ENCODE assay signal across 19 mouse cellular contexts in the genomic region with DNA sequence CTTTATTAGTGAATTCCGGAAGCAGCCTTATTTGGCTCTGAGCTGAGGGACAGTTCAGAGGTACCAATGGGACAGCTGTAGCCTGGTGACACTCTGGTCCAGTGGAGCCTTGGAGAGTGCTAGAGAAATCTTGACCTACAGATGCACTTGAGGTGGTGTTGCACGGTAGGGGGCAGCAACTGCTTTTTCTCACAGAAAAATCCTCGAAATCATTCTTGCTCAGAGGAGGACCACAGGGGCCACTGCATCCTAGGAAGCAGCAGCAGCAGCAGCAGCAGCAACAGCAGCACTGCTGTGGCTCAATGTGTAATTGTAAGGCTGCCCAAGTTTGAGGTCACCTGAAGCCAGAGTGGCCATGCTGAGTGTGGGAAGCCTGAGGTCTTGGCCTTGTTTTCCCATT.
DNase-seq lines count a peak whose midpoint lies in the region; ATAC-seq and TF ChIP-seq lines count a peak whose summit lies in the region.
"Had no signal": no experiment of that assay in that cellular context is flagged by ENCODE, and none has a peak within 500 bp of the region (broad histone marks: within the 10 kb centered on the region; RNA-seq: fewer than 3 reads in every experiment).

No protein-coding gene starts in this region.

- no peak overlapping the region for H3K27ac ChIP-seq in kidney, postnatal 0 days
- H3K27ac ChIP-seq in limb, embryonic 11.5 days (replicated peaks; ENCODE audit: low read depth, low read length): no peak overlapping the region
- H3K27ac ChIP-seq: forebrain, embryonic 10.5 days; heart, embryonic 15.5 days; hindbrain, embryonic 10.5 days; kidney, embryonic 15.5 days; limb, embryonic 12.5 days; liver, embryonic 12.5 days had no signal

- H3K4me3 ChIP-seq in kidney, postnatal 0 days (replicated peaks; ENCODE audit: low read depth, low read length): no peak overlapping the region
- H3K4me3 ChIP-seq in limb, embryonic 11.5 days (ENCODE audit: low read depth, low read length): no peak overlapping the region
- H3K4me3 ChIP-seq: forebrain, embryonic 10.5 days; heart, embryonic 15.5 days; hindbrain, embryonic 10.5 days; kidney, embryonic 15.5 days; limb, embryonic 12.5 days; liver, embryonic 12.5 days had no signal

- H3K9me3 ChIP-seq in kidney, postnatal 0 days (replicated peaks; ENCODE audit: low read length): no peaks in the 10 kb centered on the region
- no peaks in the 10 kb centered on the region for H3K9me3 ChIP-seq in limb, embryonic 11.5 days (ENCODE audit: control insufficient read depth, low read length)
- H3K9me3 ChIP-seq: forebrain, embryonic 10.5 days; heart, embryonic 15.5 days; kidney, embryonic 15.5 days; limb, embryonic 12.5 days; liver, embryonic 12.5 days had no signal

- H3K9ac ChIP-seq in kidney, postnatal 0 days (ENCODE audit: low read depth, low read length): no peak overlapping the region
- no peak overlapping the region for H3K9ac ChIP-seq in limb, embryonic 11.5 days (ENCODE audit: low read length)
- H3K9ac ChIP-seq: heart, embryonic 15.5 days; kidney, embryonic 15.5 days; limb, embryonic 12.5 days; liver, embryonic 12.5 days had no signal

- ATAC-seq in kidney, postnatal 0 days (replicated peaks; ENCODE audit: low FRiP score, low read depth): no peak
- ATAC-seq in limb, embryonic 11.5 days (ENCODE audit: insufficient number of reproducible peaks, low FRiP score, low TSS enrichment, low read depth): no peak
- ATAC-seq: intestine, postnatal 0 days; liver, embryonic 12.5 days had no signal

- no peak overlapping the region for H3K4me2 ChIP-seq in kidney, postnatal 0 days (ENCODE audit: low read length)
- no peak overlapping the region for H3K4me2 ChIP-seq in limb, embryonic 11.5 days (ENCODE audit: low read depth, severe bottlenecking)
- H3K4me2 ChIP-seq: heart, embryonic 15.5 days; kidney, embryonic 15.5 days; limb, embryonic 12.5 days; liver, embryonic 12.5 days had no signal

- H3K4me1 ChIP-seq in kidney, postnatal 0 days (replicated peaks; ENCODE audit: insufficient read depth, low read length): no peaks in the 10 kb centered on the region
- H3K4me1 ChIP-seq in limb, embryonic 11.5 days (ENCODE audit: control insufficient read depth, insufficient read depth, low read length): no peaks in the 10 kb centered on the region
- H3K4me1 ChIP-seq: heart, embryonic 15.5 days; liver, embryonic 12.5 days had no signal

- no peaks in the 10 kb centered on the region for H3K36me3 ChIP-seq in kidney, postnatal 0 days (ENCODE audit: insufficient read depth, low read length)
- H3K36me3 ChIP-seq in limb, embryonic 11.5 days (ENCODE audit: control insufficient read depth, insufficient read depth, low read length): no peaks in the 10 kb centered on the region
- H3K36me3 ChIP-seq: forebrain, embryonic 10.5 days; heart, embryonic 15.5 days; hindbrain, embryonic 10.5 days; kidney, embryonic 15.5 days; limb, embryonic 12.5 days; liver, embryonic 12.5 days had no signal

- H3K27me3 ChIP-seq in kidney, postnatal 0 days (ENCODE audit: insufficient read depth, low read length): no peaks in the 10 kb centered on the region
- H3K27me3 ChIP-seq in limb, embryonic 11.5 days (ENCODE audit: control insufficient read depth, insufficient read depth, low read length): no peaks in the 10 kb centered on the region
- H3K27me3 ChIP-seq: heart, embryonic 15.5 days; kidney, embryonic 15.5 days; limb, embryonic 12.5 days; liver, embryonic 12.5 days had no signal

- peak; percentile 35; the same call in 1 of the 2 replicates for TF ChIP-seq CTCF in kidney, postnatal 0 days (IDR thresholded peaks at IDR 0.05; ENCODE audit: low read depth)

- WGBS in kidney, postnatal 0 days: 55% methylated on average over 3 of the region's 3 CpGs
- WGBS in limb, embryonic 11.5 days: 47% methylated on average over 3 of the region's 3 CpGs

- DNase-seq in kidney, postnatal 0 days (ENCODE audit: low spot score): no peak
- no peak for DNase-seq in kidney, adult 9 months
- peak; percentile 27 for DNase-seq in lung, postnatal 10 days
- DNase-seq in lung, postnatal 4 days: no peak
- DNase-seq in ZHBTc4 (ENCODE audit: low read depth, low spot score): peak; percentile 2
- DNase-seq in limb, embryonic 11.5 days (ENCODE audit: low spot score): peak; percentile 20
- DNase-seq in urinary bladder, postnatal 4 days (ENCODE audit: low spot score in 2 of 2): no peak
- DNase-seq: adrenal gland, postnatal 14 days; cerebellum, adult 9-10 months; gastrocnemius, postnatal 25 days; kidney, postnatal 4 days; thymus, adult 2 months had no signal

Comparison
In these comparisons a context has a peak if more than half of its experiments do, and no peak if none do; other contexts are left out.
1. DNase-seq: peak in lung, postnatal 10 days (single experiment), ZHBTc4 (single experiment) and limb, embryonic 11.5 days (single experiment); none in kidney, postnatal 0 days (single experiment), kidney, adult 9 months (single experiment), lung, postnatal 4 days (0 of 2) and urinary bladder, postnatal 4 days (0 of 2).